In the genomic region with DNA sequence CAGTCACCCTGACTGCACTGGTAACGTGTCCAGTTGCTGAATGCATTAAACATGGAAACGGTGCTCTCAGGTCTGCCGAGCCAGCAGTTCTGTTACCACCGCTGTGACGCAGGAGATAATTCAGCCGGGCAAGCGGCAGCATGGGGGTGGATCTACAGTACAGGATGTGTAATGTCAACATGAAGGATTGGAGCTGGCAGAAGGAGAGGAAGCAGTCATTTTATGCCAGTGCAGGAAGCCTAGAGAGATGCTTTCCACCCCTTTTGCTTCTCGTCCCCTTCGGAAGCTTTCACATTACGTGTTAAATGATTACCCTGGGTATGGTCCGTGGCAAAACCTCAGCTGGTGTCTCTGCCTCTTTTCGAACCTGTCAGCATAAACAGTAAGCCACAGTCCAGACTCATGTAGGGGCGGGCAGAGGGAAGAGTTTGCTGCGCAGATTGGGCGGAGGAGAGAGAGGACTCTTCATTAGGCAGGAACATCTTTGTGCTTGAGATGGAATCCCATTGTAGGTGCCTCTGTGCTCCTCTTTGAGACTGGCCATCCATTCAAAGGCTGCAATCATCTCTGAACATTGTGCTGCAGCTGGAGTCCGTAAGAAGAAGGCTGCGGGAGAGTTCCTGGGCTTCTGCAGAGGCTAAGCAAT, we compare ENCODE assay signal across 9 mouse cellular contexts. TPM values are rescaled to one million over a fixed set of nuclear protein-coding genes. Genes with fewer than 3 reads are reported as not detected.
DNase-seq lines count a peak whose midpoint lies in the region; ATAC-seq and TF ChIP-seq lines count a peak whose summit lies in the region.
"Had no signal": no experiment of that assay in that cellular context is flagged by ENCODE, and none has a peak within 500 bp of the region (broad histone marks: within the 10 kb centered on the region; RNA-seq: fewer than 3 reads in every experiment).

No protein-coding gene starts in this region.

- WGBS in embryonic facial prominence, embryonic 10.5 days: 76% methylated on average over 17 of the region's 17 CpGs
- 19% methylated on average over 17 of the region's 17 CpGs for WGBS in heart, postnatal 0 days
- 37% methylated on average over 17 of the region's 17 CpGs for WGBS in lung, embryonic 16.5 days
- 32% methylated on average over 17 of the region's 17 CpGs for WGBS in stomach, embryonic 15.5 days

- ATAC-seq in megakaryocyte, adult 5-6 weeks (ENCODE audit: poor library complexity, severe bottlenecking): no peak
- ATAC-seq in heart, postnatal 0 days (ENCODE audit: insufficient read depth, low read depth): peak; percentile 72
- peak; percentile 66 for ATAC-seq in lung, embryonic 16.5 days (ENCODE audit: low read depth)
- peak; percentile 72; the same call in 1 of the 2 replicates for ATAC-seq in stomach, embryonic 15.5 days (ENCODE audit: insufficient read depth, low FRiP score, low read depth)

- peak overlapping the region; percentile 53 for H3K4me3 ChIP-seq in megakaryocyte, embryonic 14.5 days (replicated peaks)
- H3K4me3 ChIP-seq in embryonic facial prominence, embryonic 10.5 days: peak overlapping the region; percentile 25; the same call in 1 of the 2 replicates
- H3K4me3 ChIP-seq in heart, postnatal 0 days (ENCODE audit: low read depth, low read length): peak overlapping the region; percentile 12
- peak overlapping the region; percentile 24; the same call in 1 of the 2 replicates for H3K4me3 ChIP-seq in lung, embryonic 16.5 days (ENCODE audit: low read length)
- H3K4me3 ChIP-seq in stomach, embryonic 15.5 days (replicated peaks): no peak overlapping the region
- H3K4me3 ChIP-seq: liver, embryonic 15.5 days had no signal

- H3K36me3 ChIP-seq in megakaryocyte, embryonic 14.5 days (replicated peaks; ENCODE audit: low read length): no peaks in the 10 kb centered on the region
- peaks cover 86% of the 10 kb centered on the region for H3K36me3 ChIP-seq in embryonic facial prominence, embryonic 10.5 days (replicated peaks)
- H3K36me3 ChIP-seq in heart, postnatal 0 days (replicated peaks; ENCODE audit: control insufficient read depth, insufficient read depth, low read length): no peaks in the 10 kb centered on the region
- no peaks in the 10 kb centered on the region for H3K36me3 ChIP-seq in lung, embryonic 16.5 days (ENCODE audit: control insufficient read depth, insufficient read depth, low read length)
- H3K36me3 ChIP-seq in stomach, embryonic 15.5 days: no peaks in the 10 kb centered on the region
- H3K36me3 ChIP-seq: liver, embryonic 15.5 days had no signal

- H3K9ac ChIP-seq in heart, postnatal 0 days (replicated peaks; ENCODE audit: low read depth, low read length): no peak overlapping the region
- H3K9ac ChIP-seq in lung, embryonic 16.5 days (ENCODE audit: low read length): no peak overlapping the region
- H3K9ac ChIP-seq in stomach, embryonic 15.5 days: no peak overlapping the region
- H3K9ac ChIP-seq: liver, embryonic 15.5 days had no signal

- no peak for DNase-seq in embryonic facial prominence, embryonic 10.5 days (ENCODE audit: low spot score)
- peak; percentile 84 for DNase-seq in heart, postnatal 0 days (ENCODE audit: low spot score)
- peak; percentile 78 to 87 for DNase-seq in kidney, postnatal 36 days
- no peak for DNase-seq in c-Kit-positive CD71-positive TER-119-positive erythroid progenitor cells, embryonic 14.5 days (ENCODE audit: low spot score)

- TF ChIP-seq EP300 in heart, postnatal 0 days (IDR thresholded peaks at IDR 0.05; ENCODE audit: low read depth): no peak

- H3K9me3 ChIP-seq in megakaryocyte, embryonic 14.5 days: peaks cover 32% of the 10 kb centered on the region
- no peaks in the 10 kb centered on the region for H3K9me3 ChIP-seq in embryonic facial prominence, embryonic 10.5 days
- H3K9me3 ChIP-seq in heart, postnatal 0 days (replicated peaks; ENCODE audit: control insufficient read depth, low read length): no peaks in the 10 kb centered on the region
- no peaks in the 10 kb centered on the region for H3K9me3 ChIP-seq in lung, embryonic 16.5 days (ENCODE audit: control insufficient read depth, low read length)
- H3K9me3 ChIP-seq in stomach, embryonic 15.5 days: no peaks in the 10 kb centered on the region
- H3K9me3 ChIP-seq: liver, embryonic 15.5 days had no signal

- peak overlapping the region; percentile 55 for H3K4me2 ChIP-seq in heart, postnatal 0 days (ENCODE audit: low read depth, low read length)
- peak overlapping the region; percentile 36 for H3K4me2 ChIP-seq in lung, embryonic 16.5 days (ENCODE audit: low read depth, low read length)
- peak overlapping the region; percentile 39 for H3K4me2 ChIP-seq in stomach, embryonic 15.5 days
- H3K4me2 ChIP-seq: liver, embryonic 15.5 days had no signal

- no peaks in the 10 kb centered on the region for H3K27me3 ChIP-seq in megakaryocyte, embryonic 14.5 days (replicated peaks)
- no peaks in the 10 kb centered on the region for H3K27me3 ChIP-seq in embryonic facial prominence, embryonic 10.5 days (replicated peaks; ENCODE audit: low read depth, poor library complexity, severe bottlenecking)
- no peaks in the 10 kb centered on the region for H3K27me3 ChIP-seq in heart, postnatal 0 days (ENCODE audit: control insufficient read depth, insufficient read depth, low read length)
- no peaks in the 10 kb centered on the region for H3K27me3 ChIP-seq in lung, embryonic 16.5 days (ENCODE audit: control insufficient read depth, insufficient read depth, low read depth, low read length)
- H3K27me3 ChIP-seq in stomach, embryonic 15.5 days (replicated peaks): no peaks in the 10 kb centered on the region
- H3K27me3 ChIP-seq: liver, embryonic 15.5 days had no signal

- TF ChIP-seq CTCF in heart, postnatal 0 days (IDR thresholded peaks at IDR 0.05; ENCODE audit: low read depth): no peak

- peaks cover 2% of the 10 kb centered on the region; the same call in 1 of the 2 replicates for H3K4me1 ChIP-seq in megakaryocyte, embryonic 14.5 days
- peaks cover 39% of the 10 kb centered on the region for H3K4me1 ChIP-seq in embryonic facial prominence, embryonic 10.5 days
- H3K4me1 ChIP-seq in heart, postnatal 0 days (ENCODE audit: control insufficient read depth, insufficient read depth): peaks cover 34% of the 10 kb centered on the region
- peaks cover 43% of the 10 kb centered on the region for H3K4me1 ChIP-seq in lung, embryonic 16.5 days (replicated peaks; ENCODE audit: control insufficient read depth, insufficient read depth, low read length)
- peaks cover 12% of the 10 kb centered on the region for H3K4me1 ChIP-seq in stomach, embryonic 15.5 days
- H3K4me1 ChIP-seq: liver, embryonic 15.5 days had no signal

- no peak overlapping the region for H3K27ac ChIP-seq in embryonic facial prominence, embryonic 10.5 days (replicated peaks)
- peak overlapping the region; percentile 35 for H3K27ac ChIP-seq in heart, postnatal 0 days (ENCODE audit: low read depth)
- peak overlapping the region; percentile 33; the same call in 1 of the 2 replicates for H3K27ac ChIP-seq in lung, embryonic 16.5 days (ENCODE audit: low read length)
- H3K27ac ChIP-seq in stomach, embryonic 15.5 days: peak overlapping the region; percentile 26; the same call in 1 of the 2 replicates
- H3K27ac ChIP-seq: liver, embryonic 15.5 days had no signal

RNA-seq across cellular contexts. Expression of a gene that starts 21.4 kb away (rescaled TPM):
- 0.06 and 0.25 TPM in 2 replicates for polyA plus RNA-seq in megakaryocyte, embryonic 14.5 days (2012; ENCODE audit: insufficient read depth, low replicate concordance)
- total RNA-seq in megakaryocyte, adult 5-6 weeks (2015): 0.04 TPM in 1 of 2 replicates, not detected in the other
- not detected in 2 replicates for total RNA-seq in megakaryocyte, adult 5-6 weeks (2017)
- 14.8 TPM in 2 replicates for polyA plus RNA-seq in embryonic facial prominence, embryonic 10.5 days (2016; fragmentation: Nextera tagmentation; extraction: Ambion mirVana)
- total RNA-seq in heart, postnatal 0 days (2014; rRNA removed; ENCODE audit: low replicate concordance): 5.5 and 6.6 TPM in 2 replicates
- polyA plus RNA-seq in heart, postnatal 0 days (2015; fragmentation: Nextera tagmentation; extraction: Ambion mirVana): 1.0 and 1.1 TPM in 2 replicates
- 2.6 and 2.7 TPM in 2 replicates for polyA plus RNA-seq in lung, embryonic 16.5 days (2015; fragmentation: Nextera tagmentation; extraction: Ambion mirVana)
- polyA plus RNA-seq in stomach, embryonic 15.5 days (2015; fragmentation: Nextera tagmentation; extraction: Ambion mirVana): 3.1 and 4.2 TPM in 2 replicates

Comparison
In these comparisons a context has a peak if more than half of its experiments do, and no peak if none do; other contexts are left out.
1. DNase-seq: peak in heart, postnatal 0 days (single experiment) and kidney, postnatal 36 days (2 of 2); none in embryonic facial prominence, embryonic 10.5 days (single experiment) and c-Kit-positive CD71-positive TER-119-positive erythroid progenitor cells, embryonic 14.5 days (single experiment).
2. Peak in every context shown above with its lines, with median percentiles within 50 percentile points of each other: H3K4me2 ChIP-seq.